Mouse (Mus musculus): ENCODE results near the gene Kmt2a.

DNA sequence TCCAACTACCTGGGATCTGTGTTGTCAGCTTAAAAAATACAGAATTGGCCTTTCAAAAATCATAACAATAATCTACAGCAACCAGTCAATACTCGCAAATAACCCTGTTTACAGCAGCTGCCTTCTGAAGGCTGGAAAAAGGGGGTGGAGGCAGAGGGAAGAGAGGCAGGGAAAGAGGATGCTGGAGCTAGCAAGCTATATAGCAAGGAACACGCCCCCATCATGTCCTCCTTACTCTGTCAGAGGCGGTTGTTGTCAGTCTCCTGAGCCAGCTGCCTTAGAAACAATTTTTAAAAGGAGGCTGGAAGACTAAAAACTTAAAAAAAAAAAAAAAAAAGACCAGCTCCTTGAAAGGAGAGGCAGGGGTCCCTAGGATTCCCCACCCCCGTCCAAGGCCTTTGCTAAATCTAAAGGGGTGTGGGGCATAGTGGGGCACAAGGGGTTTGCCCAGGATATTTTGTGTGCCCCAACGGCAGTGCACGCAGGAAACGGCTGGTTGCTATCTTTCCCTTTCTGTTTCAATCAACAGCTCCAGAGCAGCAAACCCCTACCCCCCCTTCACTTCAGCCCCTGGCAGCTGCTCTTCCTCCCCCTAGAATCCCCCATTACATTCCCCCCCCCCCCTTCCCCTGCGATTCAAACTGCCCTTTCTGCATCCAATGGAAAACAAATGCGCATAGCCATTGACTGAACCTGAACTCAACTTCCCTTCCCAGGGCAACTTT is 2.2 kb downstream of the Kmt2a start:
- TF ChIP-seq POLR2A (IDR thresholded peaks at IDR 0.05; ENCODE audit: insufficient read length, low read depth) (no peak), POLR2AphosphoS2 (IDR thresholded peaks at IDR 0.05; ENCODE audit: insufficient read length, low read depth) (no peak), E2F4 (IDR thresholded peaks at IDR 0.05; ENCODE audit: insufficient read depth) (no peak), MAX (IDR thresholded peaks at IDR 0.05; ENCODE audit: low read depth) (no peak)
